Mouse (Mus musculus) embryonic facial prominence, embryonic 15.5 days (tissue): ENCODE data around the gene Pramef17. TPM values are rescaled to one million over a fixed set of nuclear protein-coding genes. Genes with fewer than 3 reads are reported as not detected.
"Not testable (repeated sequence)": the region's sequence is repeated elsewhere in the genome, so short reads cannot be mapped to it uniquely, and the experiment has no call there.

ENCODE experiments used
- ATAC-seq: fragments of 200-750 bp; cut with Nextera tagmentation; 2 replicates; pipeline ENCODE4 v1.8.0; 2017; ENCODE audit warnings: low read depth, moderate TSS enrichment; ENCODE audit not compliant: insufficient number of reproducible peaks, low FRiP score, low TSS enrichment
- H3K27ac ChIP-seq: fragments of 300-500 bp; sonication (generic); replicated peaks from 2 replicates; pipeline ENCODE4 v1.5.1; 2015; ENCODE audit warnings: mild to moderate bottlenecking, inconsistent platforms
- H3K27me3 ChIP-seq: fragments of 300-500 bp; sonication (generic); 2 replicates; pipeline ENCODE4 v1.6.1; 2015; ENCODE audit warnings: inconsistent platforms
- H3K36me3 ChIP-seq: fragments of 300-500 bp; sonication (generic); 2 replicates; pipeline ENCODE4 v1.6.1; 2015; ENCODE audit warnings: mild to moderate bottlenecking, inconsistent platforms
- H3K4me1 ChIP-seq: fragments of 300-500 bp; sonication (generic); 2 replicates; pipeline ENCODE4 v1.6.1; 2015; ENCODE audit warnings: inconsistent platforms
- H3K4me2 ChIP-seq: fragments of 300-500 bp; sonication (generic); replicated peaks from 2 replicates; pipeline ENCODE4 v1.6.1; 2015; ENCODE audit warnings: mild to moderate bottlenecking, inconsistent platforms
- H3K4me3 ChIP-seq: fragments of 300-500 bp; sonication (generic); replicated peaks from 2 replicates; pipeline ENCODE4 v1.5.1; 2015; ENCODE audit warnings: mild to moderate bottlenecking, inconsistent platforms
- H3K9ac ChIP-seq: fragments of 300-500 bp; sonication (generic); 2 replicates; pipeline ENCODE4 v1.6.1; 2015; ENCODE audit warnings: inconsistent platforms
- H3K9me3 ChIP-seq: fragments of 300-500 bp; sonication (generic); replicated peaks from 2 replicates; pipeline ENCODE4 v1.6.1; 2016; ENCODE audit warnings: inconsistent platforms
- WGBS: fragments of 180-500 bp; shearing (Covaris S2); methylation state at CpG from one replicate; pipeline ENCODE4 v1.1.7; 2015; 5-methylcytosine and 5-hydroxymethylcytosine counted together
- polyA plus RNA-seq: library from polyadenylated mRNA; unstranded; fragments of >200 nt; fragmentation: Nextera tagmentation; extraction: Ambion mirVana; gene quantifications from 2 replicates; pipeline ENCODE4 v1.2.1, GENCODE M21; 2015

Pramef17 gene
- polyA plus RNA-seq, result not detected in 2 replicates

- not testable (repeated sequence) for H3K4me2 ChIP-seq, H3K9me3 ChIP-seq, H3K36me3 ChIP-seq, H3K4me3 ChIP-seq, H3K9ac ChIP-seq, ATAC-seq, H3K4me1 ChIP-seq, H3K27ac ChIP-seq, H3K27me3 ChIP-seq
- WGBS, result 51% methylated on average over 3 of the region's 3 CpGs
Observed at GRCm38 (mm10) chr4:143994269-143994668, at the start of gene Pramef17. Pramef17 (minus strand) TSS chr4:143994369.

GRCm38 (mm10) chr4:143988126-143988525 lies 6.0 kb downstream of the Pramef17 start:
- H3K4me3 ChIP-seq, ATAC-seq, H3K4me2 ChIP-seq, H3K27me3 ChIP-seq, H3K27ac ChIP-seq, H3K9ac ChIP-seq, H3K4me1 ChIP-seq, H3K9me3 ChIP-seq, H3K36me3 ChIP-seq: not testable (repeated sequence)
- 95% methylated on average over 17 of the region's 17 CpGs for WGBS

GRCm38 (mm10) chr4:143987475-143987941 lies 6.7 kb downstream of the Pramef17 start:
- H3K4me2 ChIP-seq, ATAC-seq, H3K27me3 ChIP-seq, H3K9ac ChIP-seq, H3K27ac ChIP-seq, H3K4me1 ChIP-seq, H3K36me3 ChIP-seq, H3K9me3 ChIP-seq, H3K4me3 ChIP-seq: not testable (repeated sequence)
- 99% methylated on average over 12 of the region's 17 CpGs for WGBS

- not testable (repeated sequence) for ATAC-seq, H3K4me1 ChIP-seq, H3K4me3 ChIP-seq, H3K27ac ChIP-seq, H3K36me3 ChIP-seq, H3K27me3 ChIP-seq, H3K9me3 ChIP-seq, H3K9ac ChIP-seq, H3K4me2 ChIP-seq
- 94% methylated on average over 2 of the region's 9 CpGs for WGBS
Observed at GRCm38 (mm10) chr4:143985733-143986132, 8.4 kb downstream of the Pramef17 start.

GRCm38 (mm10) chr4:143985165-143985564 lies 9.0 kb downstream of the Pramef17 start:
- H3K27ac ChIP-seq, H3K9ac ChIP-seq, ATAC-seq, H3K4me2 ChIP-seq, H3K4me3 ChIP-seq, H3K36me3 ChIP-seq, H3K27me3 ChIP-seq, H3K4me1 ChIP-seq, H3K9me3 ChIP-seq: not testable (repeated sequence)
- no CpG with 5 or more reads among the region's 7 CpGs for WGBS

GRCm38 (mm10) chr4:143983446-143983845 lies 10.7 kb downstream of the Pramef17 start:
- not testable (repeated sequence) for H3K9ac ChIP-seq, H3K9me3 ChIP-seq, H3K36me3 ChIP-seq, H3K4me2 ChIP-seq, H3K4me3 ChIP-seq, H3K27me3 ChIP-seq, H3K4me1 ChIP-seq, ATAC-seq, H3K27ac ChIP-seq
- 40% methylated on average over 1 of the region's 1 CpGs for WGBS

GRCm38 (mm10) chr4:143966850-143967249 lies 27.3 kb downstream of the Pramef17 start, which contains the start of gene Gm13101:
Gm13101 (minus strand) TSS chr4:143966950.
- not testable (repeated sequence) for H3K36me3 ChIP-seq, ATAC-seq, H3K9me3 ChIP-seq, H3K4me3 ChIP-seq, H3K27me3 ChIP-seq, H3K27ac ChIP-seq, H3K4me1 ChIP-seq, H3K4me2 ChIP-seq, H3K9ac ChIP-seq
- WGBS, result 36% methylated on average over 2 of the region's 2 CpGs

GRCm38 (mm10) chr4:143950916-143951315 lies 43.3 kb downstream of the Pramef17 start, which contains the start of gene Pramef25:
Pramef25 (minus strand) TSS chr4:143951016.
- H3K27ac ChIP-seq, ATAC-seq, H3K9me3 ChIP-seq, H3K4me1 ChIP-seq, H3K4me2 ChIP-seq, H3K4me3 ChIP-seq, H3K9ac ChIP-seq, H3K36me3 ChIP-seq, H3K27me3 ChIP-seq: not testable (repeated sequence)
- WGBS, result 95% methylated on average over 1 of the region's 1 CpGs

Other genes starting within 250 kb of the Pramef17 start
- gene Gm13023, start 205.0 kb downstream of the Pramef17 start, polyA plus RNA-seq, result not detected in 2 replicates
- not detected in 2 replicates for gene Gm13084, start 178.3 kb downstream of the Pramef17 start, polyA plus RNA-seq
- not detected in 2 replicates for gene Gm13103, start 147.9 kb downstream of the Pramef17 start, polyA plus RNA-seq
- gene Pramef6, start 94.0 kb downstream of the Pramef17 start, polyA plus RNA-seq, result not detected in 2 replicates
- gene Pramef25, start 43.4 kb downstream of the Pramef17 start, polyA plus RNA-seq, result not detected in 2 replicates
- gene Gm13101, start 27.4 kb downstream of the Pramef17 start, polyA plus RNA-seq, result not detected in 2 replicates
- not detected in 2 replicates for gene Pramel4, start 64.8 kb upstream of the Pramef17 start, polyA plus RNA-seq
- gene Gm13102, start 112.1 kb upstream of the Pramef17 start, polyA plus RNA-seq, result not detected in 2 replicates
- gene Oog3, start 168.3 kb upstream of the Pramef17 start, polyA plus RNA-seq, result not detected in 2 replicates
- not detected in 2 replicates for gene Oog2, start 196.3 kb upstream of the Pramef17 start, polyA plus RNA-seq
- gene C87977, start 218.9 kb upstream of the Pramef17 start, polyA plus RNA-seq, result not detected in 2 replicates